Mouse (Mus musculus): ENCODE measurements around the gene Chchd6.

The Chchd6 gene

GRCm38 (mm10) chr6:89510154-89510553, 85.3 kb downstream of the Chchd6 start:
- DNase-seq (ENCODE audit: low spot score): no peak

- DNase-seq (ENCODE audit: low spot score): no peak
These were observed 86.7 kb downstream of the Chchd6 start for GRCm38 (mm10) chr6:89508725-89509124.

DNA sequence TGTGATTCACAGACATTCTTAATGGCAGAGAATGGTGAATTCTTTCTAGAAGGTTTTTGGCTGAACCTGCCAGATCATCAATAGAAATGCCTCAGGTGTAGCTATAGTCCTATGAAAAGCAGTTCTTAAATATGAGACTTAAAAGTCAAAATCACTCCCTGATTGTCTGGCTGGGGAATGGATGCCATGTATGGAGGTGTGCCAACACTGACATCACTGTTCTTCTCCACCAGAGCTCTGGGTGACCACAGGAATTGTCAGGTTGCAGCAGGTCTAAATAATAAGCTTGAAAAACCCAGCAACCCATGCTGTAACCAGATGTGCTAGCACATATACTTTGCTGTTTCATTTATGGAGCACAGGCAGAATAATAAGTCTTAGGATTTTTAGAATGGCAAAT, 87.2 kb downstream of the Chchd6 start:
- DNase-seq (ENCODE audit: low spot score): no peak

GRCm38 (mm10) chr6:89499961-89500360, 95.5 kb downstream of the Chchd6 start:
- no peak for DNase-seq (ENCODE audit: low spot score)

DNA sequence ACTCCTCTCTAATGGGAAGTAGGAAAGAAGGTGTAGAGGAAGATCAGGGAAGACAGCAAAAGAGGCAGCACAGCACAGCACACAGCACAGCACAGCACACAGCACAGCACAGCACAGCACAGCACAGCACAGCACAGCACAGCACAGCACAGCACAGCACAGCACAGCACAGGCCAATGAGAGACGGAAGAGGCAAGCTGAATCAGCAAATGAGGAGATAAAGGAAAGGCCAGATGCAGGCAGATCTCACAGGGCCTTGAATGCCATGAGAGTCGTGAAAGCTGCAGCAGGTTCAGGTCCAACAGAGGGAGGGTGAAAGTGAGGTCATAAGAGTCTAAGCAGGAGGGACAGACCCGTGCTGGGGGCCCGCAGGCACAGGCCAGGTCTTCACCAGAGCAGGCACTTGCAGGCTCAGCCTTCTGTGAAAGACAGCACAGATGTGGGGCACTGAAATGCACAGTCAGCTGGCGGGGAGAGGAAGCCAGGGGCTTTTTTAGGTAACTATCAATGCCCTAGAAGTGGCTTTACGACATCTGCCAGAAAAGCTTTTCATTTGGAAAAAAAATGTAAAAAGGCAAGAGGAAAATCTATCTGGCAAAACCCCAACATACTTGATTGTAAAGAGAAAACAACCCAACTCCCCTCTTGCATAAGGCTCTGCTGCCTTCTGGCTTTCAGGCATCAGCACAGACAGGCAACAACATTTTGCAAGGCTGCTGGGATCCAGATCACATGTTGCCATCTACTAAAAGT, 96.5 kb downstream of the Chchd6 start:
- DNase-seq (ENCODE audit: low spot score): no peak

DNA sequence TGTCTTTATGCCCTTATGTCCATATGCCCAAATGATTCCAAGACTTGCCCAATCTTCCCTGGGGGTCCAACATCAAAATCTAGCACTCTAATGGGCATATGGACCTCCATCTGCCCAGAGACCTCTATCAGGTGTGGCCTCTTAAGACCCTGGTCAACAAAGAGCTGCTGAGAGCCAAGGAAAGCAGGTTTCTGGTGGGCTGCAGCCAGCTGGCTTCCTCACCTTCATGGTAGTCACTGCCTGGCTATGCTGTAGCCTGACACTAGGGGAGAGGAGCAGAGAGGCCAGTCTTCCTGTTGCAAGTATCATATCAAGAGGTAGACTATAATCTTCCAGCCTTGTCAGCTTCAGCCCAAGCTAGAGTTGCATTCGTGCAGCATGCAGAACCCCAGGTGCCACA, 98.5 kb downstream of the Chchd6 start:
- DNase-seq (ENCODE audit: low spot score): no peak

DNA sequence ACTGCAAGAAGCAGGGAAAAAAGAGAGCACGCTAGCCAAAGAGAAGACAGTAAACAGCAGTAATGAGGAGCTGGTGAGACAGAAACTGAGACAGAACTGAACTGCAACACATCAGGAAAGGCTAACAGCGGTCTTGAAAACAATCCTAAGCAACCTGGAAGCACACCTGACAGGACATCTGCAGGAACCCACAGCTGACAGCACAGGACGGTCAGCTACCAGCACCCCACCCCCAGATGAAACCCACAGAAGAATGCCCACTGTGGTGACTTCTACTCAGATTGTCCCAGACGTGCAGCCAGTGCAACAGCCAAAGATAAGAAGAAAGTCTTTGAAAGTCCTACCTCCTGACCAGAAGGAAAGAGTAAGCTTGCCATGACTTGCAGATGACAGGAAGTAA, 103.1 kb downstream of the Chchd6 start:
- no peak for DNase-seq (ENCODE audit: low spot score)

- no peak for DNase-seq (ENCODE audit: low spot score)
These were observed 105.1 kb downstream of the Chchd6 start for GRCm38 (mm10) chr6:89490369-89490768.

- DNase-seq (ENCODE audit: low spot score): no peak
These were observed 105.9 kb downstream of the Chchd6 start for GRCm38 (mm10) chr6:89489533-89489932.

DNA sequence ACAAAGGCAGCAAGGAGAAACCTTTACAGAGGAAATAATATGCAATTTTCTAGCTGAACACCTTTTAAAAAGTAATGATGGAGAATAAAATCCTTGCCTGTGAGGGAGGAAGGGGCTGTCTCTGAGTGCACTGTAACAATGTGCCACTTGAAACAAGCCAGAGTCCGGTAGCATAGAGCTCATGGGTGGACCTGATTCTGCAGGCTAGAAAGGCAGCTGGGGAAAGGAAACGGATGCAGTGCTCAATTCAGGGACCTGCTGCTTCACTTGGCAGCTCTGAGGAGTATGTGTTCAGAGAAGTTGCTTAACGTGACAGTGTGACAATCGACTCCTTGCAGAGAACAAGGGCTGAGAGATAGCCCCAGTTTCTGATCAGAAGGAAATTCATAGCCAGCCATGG, 109.4 kb downstream of the Chchd6 start:
- DNase-seq (ENCODE audit: low spot score): no peak

GRCm38 (mm10) chr6:89481192-89481591, 114.3 kb downstream of the Chchd6 start:
- no peak for DNase-seq (ENCODE audit: low spot score)

GRCm38 (mm10) chr6:89467908-89468307, 127.5 kb downstream of the Chchd6 start:
- DNase-seq (ENCODE audit: low spot score): no peak

GRCm38 (mm10) chr6:89467290-89467689, 128.2 kb downstream of the Chchd6 start:
- no peak for DNase-seq (ENCODE audit: low spot score)

DNA sequence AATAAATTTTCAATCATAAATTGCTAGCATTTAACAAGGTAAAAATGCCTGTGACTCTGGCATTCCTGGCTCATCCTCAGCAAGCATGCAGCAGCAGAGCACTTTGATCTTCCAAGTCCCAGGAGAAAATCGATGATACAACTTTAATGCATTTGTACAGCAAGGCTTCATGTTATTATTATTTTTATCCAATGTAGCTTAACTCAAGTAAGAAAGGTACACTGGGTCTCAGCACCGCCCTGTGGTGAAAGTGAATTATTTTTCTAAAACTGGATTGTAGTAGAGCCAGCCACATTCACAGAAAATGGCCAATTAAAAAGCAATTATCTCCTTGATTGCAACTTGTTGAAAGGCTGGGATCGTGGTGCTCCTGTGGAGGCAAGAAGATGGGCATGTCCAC, 128.6 kb downstream of the Chchd6 start:
- DNase-seq (ENCODE audit: low spot score): no peak

- DNase-seq (ENCODE audit: low spot score): no peak
These were observed 129.3 kb downstream of the Chchd6 start for GRCm38 (mm10) chr6:89466053-89466708.

- no peak for DNase-seq (ENCODE audit: low spot score)
These were observed 133.2 kb downstream of the Chchd6 start for GRCm38 (mm10) chr6:89462223-89462760.

DNA sequence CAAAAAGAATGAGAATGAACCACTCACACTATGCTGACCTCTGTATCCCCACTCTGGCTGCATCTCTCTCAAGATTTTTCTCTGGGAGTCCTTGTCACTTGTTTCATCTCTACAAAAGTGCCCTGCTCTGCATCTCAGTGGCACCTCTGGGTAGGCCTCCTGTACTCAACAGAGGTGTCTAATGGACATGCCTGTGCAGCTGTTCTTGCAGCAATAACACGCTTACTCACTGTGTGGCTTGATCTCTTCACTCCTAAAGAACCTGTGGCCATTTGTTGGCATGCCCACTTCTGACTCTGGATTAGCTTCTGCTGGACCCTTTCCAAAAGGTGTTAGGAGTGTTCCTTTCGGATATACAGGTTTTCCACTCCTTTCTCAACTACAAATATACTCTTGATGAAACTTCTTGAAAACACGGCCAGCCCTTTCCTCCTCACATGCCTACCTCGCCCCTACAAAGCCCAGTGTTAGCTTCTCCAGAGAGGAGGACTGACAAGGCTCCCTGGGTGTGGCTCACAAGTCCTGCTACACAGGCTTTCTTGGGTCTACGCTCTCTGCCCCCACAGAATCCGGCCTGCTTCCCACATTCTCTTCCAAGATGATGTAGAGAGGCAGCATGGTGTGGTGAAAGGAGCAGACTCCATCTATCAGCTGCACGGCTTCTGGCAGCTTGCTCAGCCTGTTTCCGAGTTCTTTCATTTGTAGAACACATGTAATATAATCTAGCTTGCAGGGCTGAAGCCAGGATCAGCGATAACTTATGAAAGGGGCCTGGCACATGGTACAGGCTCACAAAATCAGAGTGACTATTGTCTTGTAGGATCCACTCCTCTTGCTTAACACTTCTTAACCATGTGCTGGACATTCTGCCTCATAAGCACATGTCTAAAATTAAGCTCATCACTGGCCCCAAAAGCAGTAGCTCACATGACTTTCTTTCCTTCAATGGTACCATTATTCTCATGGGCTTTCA, 133.9 kb downstream of the Chchd6 start:
- DNase-seq (ENCODE audit: low spot score): no peak

GRCm38 (mm10) chr6:89459634-89460033, 135.8 kb downstream of the Chchd6 start:
- DNase-seq (ENCODE audit: low spot score): no peak

GRCm38 (mm10) chr6:89457601-89458000, 137.9 kb downstream of the Chchd6 start:
- no peak for DNase-seq (ENCODE audit: low spot score)

GRCm38 (mm10) chr6:89456409-89456961, 139.0 kb downstream of the Chchd6 start:
- no peak for DNase-seq (ENCODE audit: low spot score)

DNA sequence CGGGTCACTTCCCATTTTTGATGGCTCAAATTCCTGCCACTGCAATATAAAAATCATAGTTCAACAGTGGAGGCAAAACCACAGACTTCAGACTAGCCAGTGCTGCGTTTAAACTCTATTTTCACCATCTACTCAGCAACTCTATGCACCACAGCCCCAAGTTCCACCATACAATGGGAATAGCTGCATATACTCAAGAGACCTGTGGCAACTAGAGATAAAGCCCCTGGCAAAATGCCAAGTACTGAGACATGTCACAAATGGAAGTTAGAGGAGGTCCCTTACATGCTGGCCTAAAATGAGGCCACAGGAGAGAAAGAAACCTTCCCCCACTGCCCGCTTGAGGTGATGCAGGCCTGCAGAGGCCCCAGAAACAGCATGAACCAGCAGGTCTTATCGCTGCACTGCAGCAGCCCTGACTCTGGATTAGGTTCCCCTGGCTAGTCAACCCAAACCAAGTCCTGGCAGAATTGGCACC, 139.9 kb downstream of the Chchd6 start:
- DNase-seq (ENCODE audit: low spot score): no peak

- DNase-seq (ENCODE audit: low spot score): no peak
These were observed 141.0 kb downstream of the Chchd6 start for GRCm38 (mm10) chr6:89454437-89454836.
